Mouse (Mus musculus): ENCODE data around the gene Kcnv2. TPM values are rescaled to one million over a fixed set of nuclear protein-coding genes. Genes with fewer than 3 reads are reported as not detected.

Gene Kcnv2
- total and polyA plus RNA-seq, 2 experiments from 2014 or later, result 0.04 TPM; not detected in 1

DNA sequence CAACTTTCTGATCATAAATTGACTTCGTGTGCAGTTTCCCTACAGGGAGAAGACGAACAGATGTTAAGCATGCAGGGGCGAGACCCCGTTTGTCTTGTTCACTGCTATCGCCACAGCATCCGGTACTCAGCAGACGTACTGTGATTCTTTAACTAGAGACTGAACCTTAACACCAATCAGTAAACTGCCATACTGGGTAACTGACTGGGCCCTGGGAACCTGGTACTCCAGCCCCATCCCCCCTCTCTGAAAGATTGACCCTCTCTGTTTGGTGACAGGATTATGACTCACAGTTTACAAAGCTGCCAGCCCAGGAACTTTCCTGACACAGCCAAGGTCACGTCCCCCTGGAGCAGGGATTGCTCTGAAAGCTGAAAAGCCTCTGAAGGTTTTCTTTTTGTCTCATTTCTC is 42.1 kb downstream of the Kcnv2 start:
- H3K9ac ChIP-seq (replicated peaks; ENCODE audit: low read depth, low read length), result no peak overlapping the region
- peak overlapping the region; percentile 31 for H3K4me3 ChIP-seq (ENCODE audit: low read depth, low read length)
- no peaks in the 10 kb centered on the region for H3K4me1 ChIP-seq (ENCODE audit: control insufficient read depth, insufficient read depth)
- H3K27me3 ChIP-seq (ENCODE audit: control insufficient read depth, insufficient read depth, low read length), result no peaks in the 10 kb centered on the region
- peak; percentile 71 for ATAC-seq (ENCODE audit: insufficient read depth, low read depth)
- H3K36me3 ChIP-seq (replicated peaks; ENCODE audit: control insufficient read depth, insufficient read depth, low read length), result no peaks in the 10 kb centered on the region
- peak; percentile 59 for DNase-seq (ENCODE audit: low spot score)
- H3K4me2 ChIP-seq (ENCODE audit: low read depth, low read length), result peak overlapping the region; percentile 55
- 13% methylated on average over 8 of the region's 8 CpGs for WGBS
- 0 out of 2 replicates have a peak, but pooled peaks cover 4% of the 10 kb centered on the region for H3K9me3 ChIP-seq (replicated peaks; ENCODE audit: control insufficient read depth, low read length)
- no peak for TF ChIP-seq CTCF (IDR thresholded peaks at IDR 0.05; ENCODE audit: low read depth)
- TF ChIP-seq EP300 (IDR thresholded peaks at IDR 0.05; ENCODE audit: low read depth), result no peak
- H3K27ac ChIP-seq (ENCODE audit: low read depth), result peak overlapping the region; percentile 46; the same call in 1 of the 2 replicates

DNA sequence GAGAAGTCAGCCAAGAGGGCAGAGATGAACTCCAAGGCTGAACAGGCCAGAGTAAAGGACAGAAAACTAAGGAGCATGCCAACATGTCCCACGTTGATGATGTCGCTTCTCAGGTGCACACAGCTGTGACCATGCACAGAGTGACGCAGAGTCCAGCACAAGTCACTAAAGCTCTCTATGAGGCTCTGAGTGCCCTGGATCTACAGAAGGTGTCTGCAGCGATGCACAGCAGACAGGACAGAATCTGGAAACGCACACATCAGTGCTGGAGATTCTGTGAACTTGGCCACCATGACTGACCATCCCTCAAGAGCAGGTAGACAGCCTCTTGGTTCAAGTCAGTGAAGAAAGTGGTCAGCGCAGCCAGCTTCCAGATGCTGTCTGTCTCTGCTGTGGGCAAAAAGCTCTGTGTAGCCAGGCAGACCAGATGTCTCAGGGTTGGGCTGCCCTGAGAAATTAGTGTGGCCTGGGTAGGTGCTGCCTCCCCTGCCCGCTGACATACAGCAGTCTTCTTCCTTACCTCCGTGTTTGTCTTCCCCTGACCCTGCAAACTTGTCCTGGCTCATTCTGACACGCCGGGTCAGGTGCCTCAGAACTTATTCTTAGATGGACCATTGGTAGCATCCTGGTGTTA is 43.8 kb downstream of the Kcnv2 start:
- Histone ChIP-seq H3K4me1 (ENCODE audit: control insufficient read depth, insufficient read depth) (0 out of 2 replicates have a peak, but pooled peaks cover 2% of the 10 kb centered on the region), H3K9me3 (replicated peaks; ENCODE audit: control insufficient read depth, low read length) (0 out of 2 replicates have a peak, but pooled peaks cover 2% of the 10 kb centered on the region), H3K27ac (ENCODE audit: low read depth) (no peak overlapping the region), H3K9ac (replicated peaks; ENCODE audit: low read depth, low read length) (no peak overlapping the region), H3K4me3 (ENCODE audit: low read depth, low read length) (no peak overlapping the region), H3K36me3 (replicated peaks; ENCODE audit: control insufficient read depth, insufficient read depth, low read length) (no peaks in the 10 kb centered on the region), H3K27me3 (ENCODE audit: control insufficient read depth, insufficient read depth, low read length) (no peaks in the 10 kb centered on the region), H3K4me2 (ENCODE audit: low read depth, low read length) (no peak overlapping the region)
- WGBS, result 88% methylated on average over 10 of the region's 10 CpGs
- no peak for TF ChIP-seq EP300 (IDR thresholded peaks at IDR 0.05; ENCODE audit: low read depth)
- TF ChIP-seq CTCF (IDR thresholded peaks at IDR 0.05; ENCODE audit: low read depth), result no peak
- ATAC-seq (ENCODE audit: insufficient read depth, low read depth) (no peak), DNase-seq (ENCODE audit: low spot score) (no peak)

DNA sequence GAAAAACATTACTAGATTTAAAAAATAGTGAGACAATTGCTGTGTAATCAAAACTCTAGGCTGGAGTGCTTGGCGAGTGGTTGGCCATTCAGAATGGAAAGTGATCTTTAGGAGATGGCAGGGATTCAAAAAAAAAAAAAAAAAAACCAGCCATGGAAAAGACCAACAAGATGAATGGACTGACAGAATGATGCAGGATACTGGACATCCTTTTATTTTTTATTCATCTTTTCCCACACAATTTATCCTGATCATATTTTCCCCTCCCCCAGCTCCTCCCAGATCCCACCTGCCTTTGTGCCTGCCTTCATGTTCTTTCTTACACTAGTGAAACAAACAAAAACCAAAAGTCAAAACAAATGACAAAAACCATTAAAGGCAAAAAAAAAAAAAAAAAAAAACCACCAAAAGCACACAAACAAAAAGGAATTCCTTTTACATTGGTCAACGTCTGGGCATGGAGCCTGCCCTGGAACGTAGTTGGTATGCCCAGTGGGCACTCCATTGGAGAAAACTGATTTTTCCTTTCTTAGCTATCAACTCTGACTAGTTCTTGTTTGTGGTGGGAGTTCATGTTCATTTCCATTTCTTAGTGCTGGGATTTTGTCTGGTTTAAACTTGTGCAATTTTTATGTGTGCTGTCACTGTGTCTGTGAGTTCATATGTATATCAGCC is 47.2 kb downstream of the Kcnv2 start:
- H3K9me3 ChIP-seq (replicated peaks; ENCODE audit: control insufficient read depth, low read length), result no peaks in the 10 kb centered on the region
- no peak overlapping the region for H3K9ac ChIP-seq (replicated peaks; ENCODE audit: low read depth, low read length)
- DNase-seq (ENCODE audit: low spot score), result no peak
- 67% methylated on average over 3 of the region's 3 CpGs for WGBS
- H3K4me1 ChIP-seq (ENCODE audit: control insufficient read depth, insufficient read depth), result 0 out of 2 replicates have a peak, but pooled peaks cover 3% of the 10 kb centered on the region
- no peak overlapping the region for H3K4me3 ChIP-seq (ENCODE audit: low read depth, low read length)
- TF ChIP-seq EP300 (IDR thresholded peaks at IDR 0.05; ENCODE audit: low read depth), result no peak
- TF ChIP-seq CTCF (IDR thresholded peaks at IDR 0.05; ENCODE audit: low read depth), result no peak
- no peaks in the 10 kb centered on the region for H3K27me3 ChIP-seq (ENCODE audit: control insufficient read depth, insufficient read depth, low read length)
- H3K36me3 ChIP-seq (replicated peaks; ENCODE audit: control insufficient read depth, insufficient read depth, low read length), result no peaks in the 10 kb centered on the region
- no peak overlapping the region for H3K4me2 ChIP-seq (ENCODE audit: low read depth, low read length)
- ATAC-seq (ENCODE audit: insufficient read depth, low read depth), result no peak
- no peak overlapping the region for H3K27ac ChIP-seq (ENCODE audit: low read depth)

DNA sequence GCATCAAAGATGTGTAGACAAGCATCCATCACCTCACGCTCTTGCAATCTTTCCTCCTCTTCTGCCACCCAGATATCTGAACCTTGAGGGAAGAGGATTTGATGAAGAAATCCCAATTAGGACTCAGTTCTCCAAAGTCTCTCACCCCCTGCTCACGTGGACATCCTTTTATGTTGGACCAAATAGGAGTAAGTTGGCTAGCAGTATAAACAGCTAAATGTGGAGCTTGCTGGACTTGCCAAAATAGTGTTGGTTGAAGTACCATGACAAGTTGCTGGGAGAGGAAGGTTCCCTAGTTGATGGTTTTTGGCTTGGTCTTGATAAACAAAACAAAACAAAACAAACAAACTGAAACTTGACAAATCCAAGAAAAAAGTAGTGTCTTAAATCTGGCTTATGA is 47.8 kb downstream of the Kcnv2 start:
- Histone ChIP-seq H3K4me2 (ENCODE audit: low read depth, low read length) (no peak overlapping the region), H3K27ac (ENCODE audit: low read depth) (no peak overlapping the region), H3K36me3 (replicated peaks; ENCODE audit: control insufficient read depth, insufficient read depth, low read length) (no peaks in the 10 kb centered on the region), H3K4me3 (ENCODE audit: low read depth, low read length) (no peak overlapping the region), H3K9me3 (replicated peaks; ENCODE audit: control insufficient read depth, low read length) (no peaks in the 10 kb centered on the region), H3K27me3 (ENCODE audit: control insufficient read depth, insufficient read depth, low read length) (no peaks in the 10 kb centered on the region), H3K9ac (replicated peaks; ENCODE audit: low read depth, low read length) (no peak overlapping the region), H3K4me1 (ENCODE audit: control insufficient read depth, insufficient read depth) (0 out of 2 replicates have a peak, but pooled peaks cover 3% of the 10 kb centered on the region)
- 85% methylated on average over 2 of the region's 2 CpGs for WGBS
- DNase-seq (ENCODE audit: low spot score), result no peak
- no peak for TF ChIP-seq EP300 (IDR thresholded peaks at IDR 0.05; ENCODE audit: low read depth)
- no peak for TF ChIP-seq CTCF (IDR thresholded peaks at IDR 0.05; ENCODE audit: low read depth)
- no peak for ATAC-seq (ENCODE audit: insufficient read depth, low read depth)

DNA sequence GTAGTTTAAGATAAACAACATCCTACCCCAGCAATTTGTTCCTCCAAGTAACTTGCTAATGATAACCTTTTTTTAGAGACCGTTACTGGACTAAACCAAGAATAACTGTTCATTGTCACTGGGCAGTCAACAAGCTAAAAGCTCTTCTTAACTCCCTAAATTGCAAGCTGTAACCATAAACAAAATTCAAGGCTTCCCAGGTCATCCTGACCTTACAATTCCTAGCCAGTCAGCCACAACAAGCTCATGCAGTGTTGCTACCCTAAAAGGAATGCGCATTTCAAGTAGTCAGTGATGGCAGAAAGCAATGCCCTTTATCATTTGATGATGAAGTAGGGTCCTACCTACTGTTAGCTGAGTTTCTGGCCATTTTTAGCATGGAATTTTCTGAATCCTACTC is 48.4 kb downstream of the Kcnv2 start:
- Histone ChIP-seq H3K4me1 (ENCODE audit: control insufficient read depth, insufficient read depth) (0 out of 2 replicates have a peak, but pooled peaks cover 3% of the 10 kb centered on the region), H3K4me3 (ENCODE audit: low read depth, low read length) (no peak overlapping the region), H3K4me2 (ENCODE audit: low read depth, low read length) (no peak overlapping the region), H3K36me3 (replicated peaks; ENCODE audit: control insufficient read depth, insufficient read depth, low read length) (no peaks in the 10 kb centered on the region), H3K27ac (ENCODE audit: low read depth) (no peak overlapping the region), H3K9me3 (replicated peaks; ENCODE audit: control insufficient read depth, low read length) (no peaks in the 10 kb centered on the region), H3K27me3 (ENCODE audit: control insufficient read depth, insufficient read depth, low read length) (no peaks in the 10 kb centered on the region), H3K9ac (replicated peaks; ENCODE audit: low read depth, low read length) (no peak overlapping the region)
- no peak for ATAC-seq (ENCODE audit: insufficient read depth, low read depth)
- TF ChIP-seq CTCF (IDR thresholded peaks at IDR 0.05; ENCODE audit: low read depth), result no peak
- no peak for TF ChIP-seq EP300 (IDR thresholded peaks at IDR 0.05; ENCODE audit: low read depth)
- 67% methylated on average over 2 of the region's 2 CpGs for WGBS
- DNase-seq (ENCODE audit: low spot score), result no peak

All from heart, postnatal 0 days (tissue).